Mouse (Mus musculus): ENCODE results near the gene St5. TPM values are rescaled to one million over a fixed set of nuclear protein-coding genes. Genes with fewer than 3 reads are reported as not detected.

St5 gene
- polyA plus RNA-seq, 1 experiment from 2014 or later, result 20.1 TPM

DNA sequence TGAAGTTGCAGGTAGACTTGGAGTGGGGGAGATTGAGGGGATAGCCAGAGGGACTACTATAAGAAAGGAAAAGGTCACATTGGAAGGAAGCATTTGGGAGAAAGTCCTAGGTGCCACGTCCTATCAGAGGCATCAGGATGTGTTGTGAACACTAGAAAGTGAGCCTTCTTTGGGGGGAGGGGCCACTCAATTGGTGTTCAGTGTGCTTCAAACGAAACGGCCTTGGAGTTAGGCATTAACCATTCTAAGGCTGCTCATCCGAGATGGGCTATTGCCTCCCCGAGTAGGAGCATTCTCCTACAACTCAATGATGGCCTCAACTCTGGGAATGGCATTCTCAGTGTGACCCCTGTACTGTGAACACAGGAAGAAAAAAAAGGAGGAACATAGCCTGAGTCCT is 140.7 kb downstream of the St5 start:
- H3K4me3 ChIP-seq (replicated peaks), result no peak overlapping the region
- no peaks in the 10 kb centered on the region for H3K27me3 ChIP-seq
- ATAC-seq (ENCODE audit: insufficient read depth), result no peak
- H3K9ac ChIP-seq, result no peak overlapping the region
- 0 out of 2 replicates have a peak overlapping the region, but pooled peaks have one; percentile 18 for H3K4me2 ChIP-seq
- WGBS (ENCODE audit: insufficient replicate concordance), result 35% methylated on average over 5 of the region's 5 CpGs
- peak overlapping the region; percentile 38; the same call in 1 of the 2 replicates for H3K27ac ChIP-seq (replicated peaks)
- H3K36me3 ChIP-seq (replicated peaks), result no peaks in the 10 kb centered on the region
- H3K4me1 ChIP-seq (replicated peaks), result peaks cover 29% of the 10 kb centered on the region
- H3K9me3 ChIP-seq (replicated peaks), result no peaks in the 10 kb centered on the region

DNA sequence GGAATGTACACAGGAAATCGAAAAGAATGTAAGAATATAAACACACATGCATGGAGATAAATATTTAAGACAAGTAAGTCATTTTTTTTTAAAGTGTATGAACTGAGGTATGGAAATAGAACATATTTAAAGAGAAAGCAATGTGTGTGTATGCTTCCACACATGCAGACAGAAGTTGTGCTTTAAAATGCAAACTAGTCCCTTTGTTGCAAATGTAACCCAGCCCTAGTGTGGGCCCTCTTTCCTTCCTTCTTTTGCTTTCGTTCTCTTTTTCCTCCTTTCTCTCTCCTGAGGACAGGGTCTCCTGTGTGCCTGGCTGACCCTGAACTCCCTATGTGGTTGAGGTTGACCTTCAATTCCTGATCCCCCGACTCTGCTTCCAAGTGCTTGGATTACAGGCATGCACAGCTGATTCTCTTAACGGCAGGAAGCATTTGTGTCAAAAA is 141.2 kb downstream of the St5 start:
- no peaks in the 10 kb centered on the region for H3K27me3 ChIP-seq
- WGBS (ENCODE audit: insufficient replicate concordance), result 26% methylated on average over 4 of the region's 4 CpGs
- no peak overlapping the region for H3K9ac ChIP-seq
- H3K27ac ChIP-seq (replicated peaks), result 0 out of 2 replicates have a peak overlapping the region, but pooled peaks have one; percentile 57
- peaks cover 28% of the 10 kb centered on the region for H3K4me1 ChIP-seq (replicated peaks)
- no peak overlapping the region for H3K4me3 ChIP-seq (replicated peaks)
- peak overlapping the region; percentile 18; the same call in 1 of the 2 replicates for H3K4me2 ChIP-seq
- H3K9me3 ChIP-seq (replicated peaks), result no peaks in the 10 kb centered on the region
- H3K36me3 ChIP-seq (replicated peaks), result no peaks in the 10 kb centered on the region
- no peak for ATAC-seq (ENCODE audit: insufficient read depth)

DNA sequence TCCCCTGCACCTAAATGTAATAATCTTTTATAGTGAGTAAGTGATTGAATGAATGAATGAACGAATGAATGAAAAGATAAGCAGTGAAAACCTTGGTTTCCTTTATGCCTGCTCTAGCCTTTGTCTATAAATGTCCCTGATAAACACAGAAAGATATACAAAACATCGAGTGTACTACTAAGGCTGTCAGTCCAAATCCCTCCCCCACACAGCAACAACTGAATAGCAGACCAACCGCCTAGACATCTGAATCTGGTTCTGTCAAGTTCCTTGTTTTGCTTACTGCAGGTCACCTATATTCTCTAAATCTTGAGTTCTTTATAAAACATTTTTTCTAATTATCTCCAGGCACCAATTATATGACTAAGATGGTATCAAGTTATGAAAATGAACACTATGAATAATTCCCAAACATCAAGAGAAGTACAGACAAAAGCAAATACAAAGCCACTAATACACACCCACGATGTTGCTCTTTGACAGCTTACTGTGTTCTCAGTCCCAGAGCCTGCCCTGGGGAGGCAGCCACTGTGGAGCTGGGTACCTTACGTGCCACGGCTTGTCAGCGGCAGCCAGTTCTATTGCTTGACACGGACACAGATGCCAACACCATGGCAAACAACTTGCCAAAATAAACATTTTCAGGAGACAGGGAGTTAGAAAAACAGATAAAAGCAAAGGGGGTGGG is 141.8 kb downstream of the St5 start:
- Histone ChIP-seq H3K9me3 (replicated peaks) (no peaks in the 10 kb centered on the region), H3K4me3 (replicated peaks) (no peak overlapping the region), H3K27ac (replicated peaks) (0 out of 2 replicates have a peak overlapping the region, but pooled peaks have one; percentile 57), H3K9ac (no peak overlapping the region), H3K36me3 (replicated peaks) (peaks cover 3% of the 10 kb centered on the region; the same call in 1 of the 2 replicates), H3K4me2 (no peak overlapping the region), H3K27me3 (no peaks in the 10 kb centered on the region), H3K4me1 (replicated peaks) (peaks cover 23% of the 10 kb centered on the region)
- ATAC-seq (ENCODE audit: insufficient read depth), result no peak
- 38% methylated on average over 8 of the region's 8 CpGs for WGBS (ENCODE audit: insufficient replicate concordance)

DNA sequence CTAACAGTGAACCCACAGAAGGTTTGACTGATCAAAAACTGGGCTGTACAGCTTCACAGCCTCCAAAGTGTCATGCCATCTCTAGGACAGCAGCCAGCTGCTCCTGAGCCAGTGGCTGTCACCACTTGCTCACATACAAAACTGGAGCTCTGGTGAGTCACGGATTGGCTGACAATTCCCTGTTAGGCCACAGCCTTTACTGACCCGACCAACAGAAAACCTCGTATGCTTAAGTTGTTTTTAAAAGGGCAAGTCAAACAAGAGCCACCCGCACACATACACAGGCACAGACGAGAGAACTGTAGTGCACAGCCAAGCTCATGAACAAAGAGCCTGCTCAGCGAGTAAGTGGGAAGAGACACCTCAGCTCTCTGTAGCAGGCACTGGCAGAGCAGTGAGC is 143.9 kb downstream of the St5 start:
- H3K9me3 ChIP-seq (replicated peaks), result no peaks in the 10 kb centered on the region
- peaks cover 16% of the 10 kb centered on the region; the same call in 1 of the 2 replicates for H3K36me3 ChIP-seq (replicated peaks)
- no peak overlapping the region for H3K27ac ChIP-seq (replicated peaks)
- no peaks in the 10 kb centered on the region for H3K27me3 ChIP-seq
- H3K4me1 ChIP-seq (replicated peaks), result peaks cover 21% of the 10 kb centered on the region
- no peak overlapping the region for H3K9ac ChIP-seq
- 59% methylated on average over 6 of the region's 6 CpGs for WGBS (ENCODE audit: insufficient replicate concordance)
- no peak overlapping the region for H3K4me3 ChIP-seq (replicated peaks)
- no peak overlapping the region for H3K4me2 ChIP-seq
- ATAC-seq (ENCODE audit: insufficient read depth), result no peak

DNA sequence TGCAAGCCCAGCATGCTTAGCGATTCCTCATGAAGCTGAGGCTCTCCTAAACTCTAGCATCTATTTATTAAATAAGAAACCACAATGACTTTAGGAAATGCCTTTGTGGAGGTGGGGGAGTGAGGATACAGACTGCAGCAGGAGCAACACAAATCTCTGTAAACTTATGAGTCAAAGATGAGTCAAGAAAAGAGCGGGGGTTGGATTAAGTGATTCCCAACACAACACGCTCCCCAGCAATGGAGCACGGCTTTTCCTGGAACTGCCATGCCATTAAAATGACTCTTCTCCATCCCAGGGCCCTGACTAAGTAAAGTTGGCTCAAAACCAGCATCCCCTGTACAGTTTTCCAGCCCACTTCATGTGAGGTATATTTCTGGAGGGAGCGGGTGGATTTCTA is 156.7 kb downstream of the St5 start:
- ATAC-seq (ENCODE audit: insufficient read depth), result no peak
- H3K9ac ChIP-seq, result no peak overlapping the region
- no peaks in the 10 kb centered on the region; the same call in 1 of the 2 replicates for H3K4me1 ChIP-seq (replicated peaks)
- H3K27ac ChIP-seq (replicated peaks), result no peak overlapping the region
- no peaks in the 10 kb centered on the region for H3K9me3 ChIP-seq (replicated peaks)
- no peak overlapping the region for H3K4me3 ChIP-seq (replicated peaks)
- peaks cover 15% of the 10 kb centered on the region; the same call in 1 of the 2 replicates for H3K36me3 ChIP-seq (replicated peaks)
- WGBS (ENCODE audit: insufficient replicate concordance), result 76% methylated on average over 5 of the region's 5 CpGs
- no peak overlapping the region for H3K4me2 ChIP-seq
- H3K27me3 ChIP-seq, result no peaks in the 10 kb centered on the region

DNA sequence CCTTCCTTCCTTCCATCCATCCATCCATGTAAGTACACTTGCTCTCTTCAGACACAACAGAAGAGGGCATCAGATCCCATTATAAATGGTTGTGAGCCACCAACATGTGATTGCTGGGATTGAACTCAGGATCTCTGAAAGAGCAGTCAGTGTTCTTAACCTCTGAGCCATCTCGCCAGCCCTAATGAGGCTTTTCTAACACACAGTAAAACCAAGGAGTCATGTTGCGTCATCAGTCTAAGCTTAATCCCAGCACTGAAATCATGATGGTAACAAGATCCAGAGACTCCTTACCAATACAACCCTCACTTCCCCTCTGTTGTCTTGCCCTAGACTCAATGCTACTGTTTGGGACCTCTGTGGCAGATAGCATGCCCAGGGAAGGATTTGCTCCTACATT is 157.2 kb downstream of the St5 start:
- ATAC-seq (ENCODE audit: insufficient read depth), result no peak
- Histone ChIP-seq H3K9ac (no peak overlapping the region), H3K27ac (replicated peaks) (no peak overlapping the region), H3K9me3 (replicated peaks) (no peaks in the 10 kb centered on the region), H3K4me2 (no peak overlapping the region), H3K36me3 (replicated peaks) (peaks cover 19% of the 10 kb centered on the region; the same call in 1 of the 2 replicates), H3K4me1 (replicated peaks) (no peaks in the 10 kb centered on the region; the same call in 1 of the 2 replicates), H3K4me3 (replicated peaks) (no peak overlapping the region), H3K27me3 (no peaks in the 10 kb centered on the region)
- WGBS (ENCODE audit: insufficient replicate concordance), result 75% methylated on average over 2 of the region's 2 CpGs

DNA sequence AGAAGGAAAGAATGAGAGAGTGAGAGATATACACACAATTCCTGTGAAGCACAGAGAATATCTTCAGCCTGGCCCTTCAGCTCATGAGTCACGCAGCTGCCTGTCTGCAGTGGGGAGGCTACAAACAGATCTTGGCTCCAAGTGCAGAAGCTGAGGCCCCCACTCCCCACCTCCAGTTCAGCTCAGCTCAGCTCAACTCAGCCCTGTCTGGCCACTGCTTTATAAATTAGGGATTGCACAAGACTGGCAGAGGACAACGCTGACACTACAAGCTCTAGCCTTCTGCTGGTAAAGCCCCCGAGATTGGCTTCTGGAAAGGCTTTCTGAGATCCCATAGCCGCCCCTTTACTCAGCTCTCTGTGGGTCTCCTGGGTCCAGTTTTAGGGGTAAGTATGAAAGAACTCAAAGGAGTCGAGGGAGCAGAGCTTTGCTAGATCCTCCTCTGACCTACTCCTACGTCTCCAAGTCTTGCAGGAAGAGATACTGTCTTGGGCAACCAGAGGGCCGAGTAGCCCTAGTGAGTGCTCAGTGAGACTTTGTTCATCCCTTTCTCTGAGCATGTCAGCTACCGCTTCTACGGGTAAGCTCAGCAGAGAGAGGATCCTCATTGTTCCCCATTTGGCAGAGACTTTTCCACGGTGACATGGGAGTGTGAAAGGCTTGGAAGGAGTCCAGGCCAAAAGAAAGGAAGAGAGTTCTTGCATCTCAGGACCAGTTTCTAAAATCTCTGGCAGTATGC is 158.0 kb downstream of the St5 start:
- Histone ChIP-seq H3K9me3 (replicated peaks) (no peaks in the 10 kb centered on the region), H3K9ac (no peak overlapping the region), H3K27me3 (no peaks in the 10 kb centered on the region), H3K4me3 (replicated peaks) (no peak overlapping the region), H3K4me2 (no peak overlapping the region), H3K27ac (replicated peaks) (no peak overlapping the region), H3K4me1 (replicated peaks) (no peaks in the 10 kb centered on the region; the same call in 1 of the 2 replicates), H3K36me3 (replicated peaks) (peaks cover 23% of the 10 kb centered on the region; the same call in 1 of the 2 replicates)
- 57% methylated on average over 10 of the region's 10 CpGs for WGBS (ENCODE audit: insufficient replicate concordance)
- no peak for ATAC-seq (ENCODE audit: insufficient read depth)

DNA sequence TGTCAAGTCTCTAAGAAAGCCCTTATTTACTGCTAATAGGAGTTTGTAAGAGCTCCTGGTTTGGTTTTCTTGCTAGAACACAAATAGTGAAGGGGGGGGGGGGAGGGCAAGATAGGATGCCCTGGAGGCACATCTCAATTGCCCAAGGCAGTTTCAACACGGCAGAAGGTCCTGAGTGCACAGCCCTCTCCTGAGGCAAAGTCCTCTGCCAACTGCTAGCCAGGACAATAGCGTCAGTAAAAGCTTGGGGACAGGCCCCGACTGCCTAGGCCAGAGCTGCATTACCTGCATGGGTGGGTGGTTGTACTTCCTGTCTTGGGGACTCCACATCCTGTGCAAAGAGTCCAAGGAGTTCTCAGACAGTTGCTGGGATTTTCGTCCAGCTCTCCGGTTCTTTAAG is 158.6 kb downstream of the St5 start:
- Histone ChIP-seq H3K4me2 (no peak overlapping the region), H3K27ac (replicated peaks) (no peak overlapping the region), H3K4me1 (replicated peaks) (no peaks in the 10 kb centered on the region; the same call in 1 of the 2 replicates), H3K9me3 (replicated peaks) (no peaks in the 10 kb centered on the region), H3K27me3 (no peaks in the 10 kb centered on the region), H3K4me3 (replicated peaks) (no peak overlapping the region), H3K9ac (no peak overlapping the region), H3K36me3 (replicated peaks) (peaks cover 25% of the 10 kb centered on the region; the same call in 1 of the 2 replicates)
- ATAC-seq (ENCODE audit: insufficient read depth), result no peak
- 52% methylated on average over 5 of the region's 5 CpGs for WGBS (ENCODE audit: insufficient replicate concordance)

DNA sequence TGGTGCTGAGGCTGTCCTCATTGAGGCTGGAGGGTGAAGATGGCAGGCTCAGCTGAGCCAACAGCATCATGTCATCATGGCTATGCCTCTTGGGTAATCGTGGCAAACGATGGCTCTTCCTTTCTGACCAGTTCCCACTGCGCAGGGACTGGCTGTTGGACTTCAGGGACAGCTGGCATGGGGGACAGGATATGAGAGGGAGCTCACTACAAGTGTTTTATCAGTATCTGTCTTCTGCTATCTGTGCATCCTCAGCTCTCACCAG is 161.1 kb downstream of the St5 start:
- H3K4me2 ChIP-seq, result no peak overlapping the region
- H3K4me1 ChIP-seq (replicated peaks), result no peaks in the 10 kb centered on the region; the same call in 1 of the 2 replicates
- no peak overlapping the region for H3K27ac ChIP-seq (replicated peaks)
- H3K9me3 ChIP-seq (replicated peaks), result no peaks in the 10 kb centered on the region
- H3K4me3 ChIP-seq (replicated peaks), result no peak overlapping the region
- 47% methylated on average over 3 of the region's 3 CpGs for WGBS (ENCODE audit: insufficient replicate concordance)
- no peaks in the 10 kb centered on the region for H3K27me3 ChIP-seq
- no peak overlapping the region for H3K9ac ChIP-seq
- peaks cover 29% of the 10 kb centered on the region for H3K36me3 ChIP-seq (replicated peaks)
- ATAC-seq (ENCODE audit: insufficient read depth), result no peak

DNA sequence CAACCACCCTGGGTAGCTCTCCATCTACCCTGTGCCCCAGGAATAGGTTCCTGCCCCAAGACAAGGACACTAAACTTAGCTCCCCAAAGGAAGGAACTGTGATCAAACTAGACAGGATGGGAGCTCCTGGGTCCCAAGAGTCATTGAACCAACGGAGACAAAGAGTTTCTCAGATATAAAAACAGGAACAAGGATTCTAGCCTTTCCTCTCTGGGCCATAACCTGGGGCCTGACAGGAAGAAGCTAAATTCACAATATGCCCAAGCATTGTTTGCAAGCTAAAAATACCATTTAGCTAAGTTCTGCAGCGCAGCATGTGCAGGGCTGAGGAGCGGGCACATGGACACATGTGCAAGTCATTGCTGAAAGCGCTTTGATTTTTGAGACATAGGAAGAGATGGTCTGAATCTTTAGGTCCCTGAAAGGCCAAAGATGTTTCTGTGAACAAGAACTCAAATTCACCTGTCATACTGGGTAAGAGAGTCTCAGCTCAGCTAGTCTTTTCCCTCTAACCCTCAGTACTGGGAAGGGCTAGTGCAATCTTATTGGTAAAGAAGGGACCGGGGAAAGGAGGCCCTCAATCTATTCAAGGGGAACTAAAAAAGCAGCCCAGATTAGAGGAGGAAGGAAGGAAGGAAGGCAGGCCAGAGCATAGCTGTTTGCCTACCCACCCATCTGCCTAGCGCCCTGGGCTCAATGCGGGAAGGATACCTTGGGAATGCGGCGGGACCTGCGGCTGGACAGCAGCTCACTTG is 161.6 kb downstream of the St5 start:
- H3K27ac ChIP-seq (replicated peaks), result no peak overlapping the region
- H3K9ac ChIP-seq, result no peak overlapping the region
- WGBS (ENCODE audit: insufficient replicate concordance), result 36% methylated on average over 10 of the region's 10 CpGs
- no peaks in the 10 kb centered on the region for H3K27me3 ChIP-seq
- no peaks in the 10 kb centered on the region for H3K9me3 ChIP-seq (replicated peaks)
- peaks cover 29% of the 10 kb centered on the region for H3K36me3 ChIP-seq (replicated peaks)
- H3K4me3 ChIP-seq (replicated peaks), result no peak overlapping the region
- peak; percentile 35; the same call in 1 of the 2 replicates for ATAC-seq (ENCODE audit: insufficient read depth)
- no peak overlapping the region for H3K4me2 ChIP-seq
- H3K4me1 ChIP-seq (replicated peaks), result no peaks in the 10 kb centered on the region; the same call in 1 of the 2 replicates

DNA sequence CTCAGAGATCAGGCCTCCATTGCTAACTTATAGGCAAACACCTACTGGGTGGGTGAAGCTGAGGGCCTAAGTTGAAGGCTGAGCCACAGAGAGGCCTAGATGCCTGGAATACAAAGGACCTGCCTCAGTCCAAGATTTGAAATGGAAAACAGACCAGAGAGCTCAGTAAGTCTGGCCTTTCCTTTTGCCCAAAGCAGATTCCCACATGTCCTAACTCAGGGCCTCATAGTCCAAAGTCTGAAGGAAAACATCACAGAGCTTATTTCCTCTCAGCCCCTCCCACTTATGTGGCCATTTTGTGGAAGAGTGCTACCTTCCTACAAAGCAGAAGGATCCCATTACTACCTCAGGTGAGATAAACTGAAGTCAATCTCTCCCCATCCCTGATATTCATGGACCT is 162.5 kb downstream of the St5 start:
- Histone ChIP-seq H3K4me1 (replicated peaks) (no peaks in the 10 kb centered on the region; the same call in 1 of the 2 replicates), H3K4me2 (no peak overlapping the region), H3K36me3 (replicated peaks) (peaks cover 29% of the 10 kb centered on the region), H3K4me3 (replicated peaks) (no peak overlapping the region), H3K27me3 (no peaks in the 10 kb centered on the region), H3K27ac (replicated peaks) (no peak overlapping the region), H3K9me3 (replicated peaks) (no peaks in the 10 kb centered on the region), H3K9ac (no peak overlapping the region)
- ATAC-seq (ENCODE audit: insufficient read depth), result no peak
